Mouse (Mus musculus) gastrocnemius, adult 2 months (tissue): ENCODE measurements around the gene Arid3c. TPM values are rescaled to one million over a fixed set of nuclear protein-coding genes. Genes with fewer than 3 reads are reported as not detected.

Experiments used
- DNase-seq: peaks from one replicate; pipeline ENCODE4 v3.0.0; 2022
- H3K27ac ChIP-seq: fragments of 200-600 bp; 2 replicates; pipeline ENCODE4 v1.8.1; 2022; ENCODE audit warnings: mild to moderate bottlenecking
- H3K4me3 ChIP-seq: fragments of 200-600 bp; 2 replicates; pipeline ENCODE4 v1.8.1; 2022; ENCODE audit warnings: mild to moderate bottlenecking, moderate library complexity
- CTCF ChIP-seq: fragments of 200-600 bp; IDR thresholded peaks from 2 replicates; pipeline ENCODE4 v1.8.1; 2022; ENCODE audit warnings: antibody characterized with exemption, mild to moderate bottlenecking, moderate library complexity
- intact Hi-C: fragments of 180-260 bp; cut with DNase I; formaldehyde crosslinking; loops from one replicate; pipeline ENCODE4 v1.15.1; 2025
- total RNA-seq, 2 experiments: library from RNA; stranded (reverse); gene quantifications; 2 replicates each; pipeline ENCODE4 v1.2.3; 2021

The Arid3c gene
- total RNA-seq, 2 experiments from 2014 or later = not detected

- intact Hi-C loops = loop anchor here (10.0 kb wide), 1 partner anchor 1195 kb away; no protein-coding TSS in a partner anchor
- Histone ChIP-seq H3K4me3 (peak overlapping the region; percentile 85), H3K27ac (peak overlapping the region; percentile 96)
- TF ChIP-seq CTCF = no peak
- no peak for DNase-seq
Observed at GRCm38 (mm10) chr4:41759656-41760287, 28.8 kb upstream of the Arid3c start.

DNA sequence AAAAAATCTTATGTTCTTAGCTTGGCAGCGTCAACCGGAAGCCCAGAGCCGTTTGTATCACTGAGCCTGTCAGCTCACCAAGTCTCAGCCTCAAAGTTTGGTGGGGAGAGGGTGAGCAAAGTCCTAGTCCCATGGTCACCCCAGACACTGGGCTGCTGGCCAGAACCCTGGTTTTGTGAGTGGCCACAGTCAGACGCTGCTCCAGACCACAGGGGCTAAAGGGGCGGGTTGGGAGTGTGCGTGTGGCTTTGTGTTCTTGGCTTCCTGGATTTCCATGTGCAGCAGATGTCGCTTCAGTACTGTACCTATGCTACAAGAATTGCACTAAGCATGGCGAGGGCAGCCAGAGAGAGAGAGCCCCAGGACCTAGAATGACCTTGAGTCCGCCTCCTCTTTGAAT is 28.3 kb upstream of the Arid3c start:
- intact Hi-C loops = loop anchor here (10.0 kb wide), 1 partner anchor 1196 kb away; no protein-coding TSS in a partner anchor
- Histone ChIP-seq H3K4me3 (no peak overlapping the region), H3K27ac (peak overlapping the region; percentile 96)
- no peak for TF ChIP-seq CTCF
- peak; percentile 43 for DNase-seq

DNA sequence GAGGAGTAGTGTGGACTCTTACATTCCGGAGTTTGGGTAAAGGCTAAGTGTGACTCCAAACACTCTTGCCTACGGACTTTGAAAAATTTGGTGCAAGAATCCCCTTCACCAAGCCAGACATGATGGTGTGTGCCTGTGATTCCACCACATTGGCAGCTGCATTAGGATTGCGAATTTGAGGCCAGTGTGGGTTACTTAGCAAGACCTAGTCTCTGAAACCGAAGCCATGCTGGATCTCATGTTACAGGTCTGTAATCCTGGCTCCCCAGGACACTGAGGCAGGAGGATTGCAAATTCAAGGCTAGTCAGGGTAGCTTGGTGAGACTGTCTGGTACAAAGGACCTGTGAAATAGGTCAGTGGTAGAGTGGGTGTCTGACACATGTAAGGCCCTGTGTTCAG is 27.8 kb upstream of the Arid3c start:
- no peak for DNase-seq
- TF ChIP-seq CTCF = no peak
- Histone ChIP-seq H3K27ac (peak overlapping the region; percentile 96), H3K4me3 (no peak overlapping the region)
- intact Hi-C loops = loop anchor here (10.0 kb wide), 1 partner anchor 1196 kb away; no protein-coding TSS in a partner anchor

DNA sequence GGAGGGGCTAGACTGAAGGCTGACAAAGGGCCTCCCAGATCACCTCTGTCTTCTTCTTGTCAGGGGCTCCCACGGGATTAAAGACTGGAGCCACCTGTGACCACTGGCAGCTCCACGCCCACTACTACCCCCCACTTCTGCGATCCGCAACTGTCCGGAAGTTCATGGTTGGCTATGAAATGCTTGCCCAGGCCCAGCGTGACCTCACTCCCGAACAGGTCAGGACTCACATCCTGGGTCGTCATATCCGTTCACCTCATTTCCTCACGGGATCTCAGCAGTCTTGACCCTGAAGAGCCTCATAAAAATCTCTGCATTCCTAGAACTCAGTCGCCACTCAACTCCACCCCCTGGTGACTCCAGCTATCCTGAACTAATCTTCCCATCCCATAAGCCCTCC is 27.1 kb upstream of the Arid3c start:
- intact Hi-C loops = loop anchor here (10.0 kb wide), 1 partner anchor 1197 kb away; no protein-coding TSS in a partner anchor
- TF ChIP-seq CTCF = no peak
- no peak overlapping the region for H3K27ac ChIP-seq
- DNase-seq = no peak
- H3K4me3 ChIP-seq = no peak overlapping the region

GRCm38 (mm10) chr4:41757321-41757720 is 26.4 kb upstream of the Arid3c start:
- no peak for DNase-seq
- intact Hi-C loops = loop anchor here (10.0 kb wide), 1 partner anchor 1197 kb away; no protein-coding TSS in a partner anchor
- TF ChIP-seq CTCF = no peak
- H3K4me3 ChIP-seq = no peak overlapping the region
- H3K27ac ChIP-seq = no peak overlapping the region

DNA sequence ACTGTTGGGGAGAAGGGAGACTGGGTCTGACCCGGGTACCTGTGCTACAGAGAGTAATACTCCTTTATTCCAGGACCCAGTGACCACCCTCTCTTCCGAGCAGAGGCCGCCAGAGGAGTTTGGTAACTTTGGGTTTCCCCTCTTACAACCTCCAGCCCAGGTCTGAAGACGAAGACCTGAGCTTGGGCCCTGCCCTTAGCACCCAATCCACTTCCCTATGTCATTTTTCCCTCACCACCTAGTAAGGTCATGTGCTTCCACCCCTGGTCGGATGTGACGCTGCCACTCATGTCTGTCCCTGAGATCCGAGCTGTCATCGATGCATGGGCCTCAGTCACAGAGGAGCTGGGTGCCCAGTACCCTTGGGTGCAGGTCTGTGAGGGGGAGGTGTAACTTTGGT is 25.5 kb upstream of the Arid3c start:
- H3K27ac ChIP-seq = peak overlapping the region; percentile 97
- DNase-seq = no peak

GRCm38 (mm10) chr4:41755338-41756305 is 24.7 kb upstream of the Arid3c start, which contains the start of gene Sigmar1:
Gene Sigmar1, minus strand, starts transcription at chr4:41756157.
- intact Hi-C loops = loop anchor here (10.0 kb wide), 1 partner anchor 1199 kb away; no protein-coding TSS in a partner anchor
- Histone ChIP-seq H3K27ac (peak within 1 kb of the TSS; percentile 97), H3K4me3 (peak within 1 kb of the TSS; percentile 92)
- peak; percentile 87 for DNase-seq
- TF ChIP-seq CTCF = peak; percentile 88; the same call in 1 of the 2 replicates

More for the DNA sequence above, 25.5 kb upstream of the Arid3c start:
- H3K4me3 ChIP-seq = peak overlapping the region; percentile 92
- intact Hi-C loops = loop anchor here (10.0 kb wide), 1 partner anchor 1198 kb away; no protein-coding TSS in a partner anchor
- no peak for TF ChIP-seq CTCF

DNA sequence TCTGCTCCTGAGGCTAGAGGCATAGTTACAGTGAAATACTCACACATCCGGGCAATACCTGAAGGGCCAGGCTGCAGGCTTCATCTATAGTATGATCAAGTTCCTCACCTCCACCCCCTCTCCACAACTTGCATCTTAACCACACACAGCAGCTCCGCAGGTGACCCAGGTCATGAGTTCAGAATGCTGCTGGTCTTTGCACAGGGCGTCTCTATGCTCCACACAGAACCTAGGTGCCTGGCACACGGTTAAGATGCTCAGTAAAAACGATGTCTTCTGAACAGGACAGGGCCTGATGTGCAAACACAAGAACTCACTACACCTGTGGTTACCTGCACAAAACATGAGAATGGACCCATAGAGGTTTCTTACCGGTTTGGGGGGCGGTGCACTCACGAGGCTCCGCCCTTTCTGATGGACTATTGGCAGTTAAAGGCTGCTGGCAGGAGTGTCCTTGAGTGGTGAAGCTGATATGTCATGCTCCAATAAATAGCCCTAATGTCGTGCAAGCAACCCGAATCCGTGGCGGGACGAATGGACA is 23.9 kb upstream of the Arid3c start, which contains the start of gene Galt:
Gene Galt, plus strand, starts transcription at position 432 of the 541 bp plus-strand sequence.
- no peak for DNase-seq
- Histone ChIP-seq H3K27ac (peak within 1 kb of the TSS; percentile 97), H3K4me3 (peak within 1 kb of the TSS; percentile 92)
- intact Hi-C loops = loop anchor here (10.0 kb wide), 1 partner anchor 1200 kb away; no protein-coding TSS in a partner anchor
- no peak for TF ChIP-seq CTCF

DNA sequence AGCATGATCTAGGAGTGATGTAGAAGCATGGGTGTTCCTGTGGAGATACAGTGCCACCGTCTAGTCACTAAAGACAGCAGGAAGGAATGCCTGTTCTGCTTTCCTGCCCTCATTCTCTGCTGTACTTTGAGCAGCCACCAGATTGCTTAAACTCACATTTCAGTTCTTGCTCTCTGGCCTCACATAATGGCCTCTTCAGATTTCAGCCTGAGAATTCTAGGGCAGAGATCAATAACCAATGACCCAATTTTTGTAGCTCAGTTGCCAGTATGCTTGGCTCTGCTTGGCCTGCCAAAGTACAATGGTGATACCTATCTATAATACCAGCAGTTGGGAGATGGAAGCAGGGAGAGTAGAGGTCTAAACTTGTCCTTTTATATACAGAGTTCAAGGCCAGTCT is 14.1 kb upstream of the Arid3c start:
- H3K4me3 ChIP-seq = no peak overlapping the region
- H3K27ac ChIP-seq = no peak overlapping the region
- no peak for DNase-seq
- no peak for TF ChIP-seq CTCF
- intact Hi-C loops = no loop called here

GRCm38 (mm10) chr4:41744131-41744530 is 13.2 kb upstream of the Arid3c start:
- H3K4me3 ChIP-seq = no peak overlapping the region
- no peak overlapping the region for H3K27ac ChIP-seq
- no peak for DNase-seq
- no peak for TF ChIP-seq CTCF
- intact Hi-C loops = no loop called here

- intact Hi-C loops = no loop called here
- peak overlapping the region; percentile 93 for H3K4me3 ChIP-seq
- H3K27ac ChIP-seq = peak overlapping the region; percentile 93
- peak; percentile 94 for DNase-seq
- peak; percentile 29; the same call in 1 of the 2 replicates for TF ChIP-seq CTCF
Observed at GRCm38 (mm10) chr4:41741158-41741560, 10.2 kb upstream of the Arid3c start.

DNA sequence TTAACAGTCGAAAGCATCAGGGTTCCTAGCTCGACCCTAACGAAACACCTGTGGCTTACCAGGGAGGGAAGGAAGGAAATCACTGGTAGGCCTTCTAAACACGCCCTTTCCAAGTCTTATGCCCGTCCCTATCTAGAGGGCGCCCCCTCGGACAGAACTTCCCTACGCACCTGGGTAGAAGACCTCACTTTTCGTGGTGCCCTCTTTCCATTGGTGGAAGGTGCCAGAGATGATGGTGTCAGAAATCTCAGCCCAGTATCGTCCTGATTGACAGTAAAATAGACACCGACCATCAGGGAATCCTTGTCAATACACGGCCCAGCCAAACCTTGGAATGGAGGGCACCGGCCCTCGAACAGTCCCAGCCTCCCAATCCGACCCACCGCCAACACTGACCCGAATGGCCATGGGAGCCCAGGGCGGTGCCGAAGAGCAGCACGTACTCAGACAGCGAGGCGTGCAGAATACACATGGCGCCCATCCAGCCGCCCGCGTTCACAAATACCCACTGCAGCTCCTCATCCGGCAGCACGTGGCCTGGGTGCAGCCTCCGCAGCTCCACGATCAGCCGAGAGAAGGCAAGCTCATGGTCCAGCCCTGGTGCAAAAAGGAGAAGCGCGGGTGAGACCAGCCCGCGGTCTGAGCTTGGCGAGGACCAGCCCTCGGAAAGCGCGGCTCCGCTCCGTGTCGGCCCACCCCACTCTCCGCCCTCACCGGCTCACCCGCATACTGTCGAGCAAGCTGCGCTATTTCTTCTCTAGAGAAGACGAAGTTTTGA is 9.6 kb upstream of the Arid3c start:
- DNase-seq = peak; percentile 83
- intact Hi-C loops = no loop called here
- no peak for TF ChIP-seq CTCF
- H3K27ac ChIP-seq = peak overlapping the region; percentile 93
- H3K4me3 ChIP-seq = peak overlapping the region; percentile 93
